Mouse (Mus musculus) embryonic fibroblast, embryonic 13.5 days (primary cell): ENCODE results near the gene Cxadr.

Experiments used
- CTCF ChIP-seq: IDR thresholded peaks from 2 replicates; pipeline ENCODE4 v1.5.1; 2011; ENCODE audit warnings: mild to moderate bottlenecking, control low read depth, low read length, moderate library complexity, borderline replicate concordance; ENCODE audit not compliant: insufficient read depth
- POLR2A ChIP-seq: IDR thresholded peaks from 2 replicates; pipeline ENCODE4 v1.6.1; 2011; ENCODE audit warnings: low read depth, mild to moderate bottlenecking, control low read depth, low read length, moderate library complexity

- TF ChIP-seq POLR2A (no peak), CTCF (no peak)
These were observed 26.7 kb downstream of the Cxadr start for GRCm38 (mm10) chr16:78327999-78328398.
